Mouse (Mus musculus): ENCODE data around the gene Dao.

- TF ChIP-seq CTCF (IDR thresholded peaks at IDR 0.05) (no peak), POLR2A (IDR thresholded peaks at IDR 0.05; ENCODE audit: insufficient read depth, low read depth, low read length) (no peak), EP300 (IDR thresholded peaks at IDR 0.05; ENCODE audit: insufficient read depth, low read depth, low read length) (no peak)
These were observed 5.5 kb downstream of the Dao start for GRCm38 (mm10) chr5:114009049-114009448.
